ENCODE assay signal across 18 mouse cellular contexts in the genomic region with DNA sequence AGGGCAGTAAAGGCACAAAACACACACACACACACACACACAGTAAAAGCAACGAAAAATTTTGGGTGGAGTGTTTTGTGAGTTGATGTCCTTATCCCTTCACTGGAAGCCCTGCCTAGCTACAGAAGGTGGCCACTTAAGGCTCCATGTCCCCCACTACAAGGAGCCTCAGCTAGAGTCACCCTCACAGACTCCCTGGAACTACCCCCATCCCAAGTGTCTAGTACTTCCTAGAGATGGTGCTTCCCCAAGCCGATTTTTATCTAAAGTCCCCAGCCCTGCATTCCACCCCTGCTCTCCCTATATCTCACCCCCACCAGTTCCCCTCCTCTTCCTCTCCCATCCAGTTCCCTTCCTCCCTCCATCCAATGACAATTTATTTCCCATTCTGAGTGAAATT.
"Had no signal": no experiment of that assay in that cellular context is flagged by ENCODE, and none has a peak within 500 bp of the region (broad histone marks: within the 10 kb centered on the region; RNA-seq: fewer than 3 reads in every experiment).

No protein-coding gene starts in this region.

- DNase-seq: lung, adult 18-20 months; lung, embryonic 14.5 days; lung, postnatal 10 days; lung, postnatal 4 days; midbrain, embryonic 14.5 days; right cerebral cortex, adult 18-20 months; right cerebral cortex, postnatal 25 days; right cerebral cortex, postnatal 4 days; spleen, adult 18-20 months; thymus, adult 18-20 months; thymus, postnatal 14 days; thymus, postnatal 36 days had no signal

- H3K9ac ChIP-seq: lung, embryonic 14.5 days; midbrain, embryonic 12.5 days; neural tube, embryonic 13.5 days; neural tube, embryonic 15.5 days had no signal

- H3K4me1 ChIP-seq: midbrain, embryonic 12.5 days; neural tube, embryonic 13.5 days; neural tube, embryonic 15.5 days had no signal

- H3K9me3 ChIP-seq: midbrain, embryonic 10.5 days; midbrain, embryonic 12.5 days; neural tube, embryonic 13.5 days; neural tube, embryonic 15.5 days had no signal

- H3K4me2 ChIP-seq: lung, embryonic 14.5 days; midbrain, embryonic 12.5 days; neural tube, embryonic 13.5 days; neural tube, embryonic 15.5 days had no signal

- H3K27ac ChIP-seq: midbrain, embryonic 10.5 days; midbrain, embryonic 12.5 days; neural tube, embryonic 13.5 days; neural tube, embryonic 15.5 days had no signal

- H3K36me3 ChIP-seq: midbrain, embryonic 10.5 days; midbrain, embryonic 12.5 days; neural tube, embryonic 13.5 days; neural tube, embryonic 15.5 days had no signal

- ATAC-seq: midbrain, embryonic 16.5 days had no signal

- H3K4me3 ChIP-seq: midbrain, embryonic 10.5 days; midbrain, embryonic 12.5 days; myocyte; neural tube, embryonic 13.5 days; neural tube, embryonic 15.5 days had no signal

- H3K27me3 ChIP-seq: midbrain, embryonic 12.5 days; neural tube, embryonic 13.5 days; neural tube, embryonic 15.5 days had no signal
